Mouse (Mus musculus) neural tube, embryonic 11.5 days (tissue): ENCODE measurements around the gene Muc1. TPM values are rescaled to one million over a fixed set of nuclear protein-coding genes. Genes with fewer than 3 reads are reported as not detected.
A peak's percentile ranks its signal among the peaks of the same experiment; 100 is the strongest.

Experiments used
- ATAC-seq: fragments of 200-750 bp; cut with Nextera tagmentation; 2 replicates; pipeline ENCODE4 v1.8.0; 2017; ENCODE audit warnings: moderate number of reproducible peaks, mild to moderate bottlenecking, moderate TSS enrichment, moderate library complexity; ENCODE audit not compliant: insufficient read depth, low FRiP score, low TSS enrichment
- DNase-seq: peaks from one replicate; pipeline ENCODE4 v3.0.0-alpha.2; 2015; ENCODE audit warnings: low spot score
- H3K27ac ChIP-seq: fragments of 300-500 bp; sonication (generic); 2 replicates; pipeline ENCODE4 v1.5.1; 2014; ENCODE audit warnings: low read depth, mild to moderate bottlenecking, low read length
- H3K27me3 ChIP-seq: fragments of 300-500 bp; sonication (generic); 2 replicates; pipeline ENCODE4 v1.6.1; 2014; ENCODE audit warnings: mild to moderate bottlenecking, low read length, mixed read lengths; ENCODE audit not compliant: control insufficient read depth, insufficient read depth
- H3K36me3 ChIP-seq: fragments of 300-500 bp; sonication (generic); 2 replicates; pipeline ENCODE4 v1.6.1; 2014; ENCODE audit warnings: mild to moderate bottlenecking, low read length, moderate library complexity, mixed read lengths; ENCODE audit not compliant: control insufficient read depth, insufficient read depth
- H3K4me1 ChIP-seq: fragments of 300-500 bp; sonication (generic); 2 replicates; pipeline ENCODE4 v1.6.1; 2014; ENCODE audit warnings: low read length, mixed read lengths; ENCODE audit not compliant: control insufficient read depth, insufficient read depth
- H3K4me2 ChIP-seq: fragments of 300-500 bp; sonication (generic); 2 replicates; pipeline ENCODE4 v1.6.1; 2014; ENCODE audit warnings: low read depth, mild to moderate bottlenecking, moderate library complexity
- H3K4me3 ChIP-seq: fragments of 300-500 bp; sonication (generic); 2 replicates; pipeline ENCODE4 v1.5.1; 2014; ENCODE audit warnings: low read depth, low read length
- H3K9ac ChIP-seq: fragments of 300-500 bp; sonication (generic); 2 replicates; pipeline ENCODE4 v1.6.1; 2014; ENCODE audit warnings: mild to moderate bottlenecking, low read length
- H3K9me3 ChIP-seq: fragments of 300-500 bp; sonication (generic); 2 replicates; pipeline ENCODE4 v1.6.1; 2016; ENCODE audit warnings: low read length; ENCODE audit not compliant: control insufficient read depth
- WGBS: fragments of 180-500 bp; shearing (Covaris S2); extraction: QIAGEN DNeasy Blood & Tissue Kit; methylation state at CpG from one replicate; pipeline ENCODE4 v1.1.7; 2014; 5-methylcytosine and 5-hydroxymethylcytosine counted together
- polyA plus RNA-seq: library from polyadenylated mRNA; unstranded; fragments of >200 nt; fragmentation: Nextera tagmentation; extraction: Ambion mirVana; gene quantifications from 2 replicates; pipeline ENCODE4 v1.2.1, GENCODE M21; 2014

Muc1 gene
- polyA plus RNA-seq, 1 experiment from 2014 or later: 1.8 TPM

GRCm38 (mm10) chr3:89206695-89207094 is 22.2 kb upstream of the Muc1 start:
- Histone ChIP-seq H3K27me3 (no peaks in the 10 kb centered on the region), H3K36me3 (peaks cover 18% of the 10 kb centered on the region), H3K4me2 (no peak overlapping the region), H3K9ac (no peak overlapping the region), H3K4me1 (peaks cover 5% of the 10 kb centered on the region), H3K9me3 (no peaks in the 10 kb centered on the region), H3K4me3 (no peak overlapping the region), H3K27ac (no peak overlapping the region)
- ATAC-seq: no peak
- DNase-seq: no peak
- 96% methylated on average over 2 of the region's 2 CpGs for WGBS

- peaks cover 18% of the 10 kb centered on the region for H3K36me3 ChIP-seq
- 91% methylated on average over 13 of the region's 13 CpGs for WGBS
Observed at GRCm38 (mm10) chr3:89208075-89208657, 20.7 kb upstream of the Muc1 start.

GRCm38 (mm10) chr3:89208736-89209135 is 20.1 kb upstream of the Muc1 start:
- Histone ChIP-seq H3K27ac (no peak overlapping the region), H3K36me3 (peaks cover 18% of the 10 kb centered on the region), H3K4me3 (no peak overlapping the region), H3K4me1 (peaks cover 8% of the 10 kb centered on the region; the same call in 1 of the 2 replicates), H3K4me2 (no peak overlapping the region), H3K9ac (no peak overlapping the region), H3K9me3 (no peaks in the 10 kb centered on the region), H3K27me3 (no peaks in the 10 kb centered on the region)
- ATAC-seq (no peak), DNase-seq (no peak)
- WGBS: 85% methylated on average over 6 of the region's 6 CpGs

More at GRCm38 (mm10) chr3:89208075-89208657, 20.7 kb upstream of the Muc1 start:
- Histone ChIP-seq H3K27ac (no peak overlapping the region), H3K9ac (no peak overlapping the region), H3K4me2 (no peak overlapping the region), H3K9me3 (no peaks in the 10 kb centered on the region), H3K27me3 (no peaks in the 10 kb centered on the region), H3K4me3 (no peak overlapping the region), H3K4me1 (peaks cover 11% of the 10 kb centered on the region)
- DNase-seq: no peak
- no peak for ATAC-seq

- WGBS: 93% methylated on average over 7 of the region's 7 CpGs
- Histone ChIP-seq H3K27ac (no peak overlapping the region), H3K9ac (no peak overlapping the region), H3K9me3 (no peaks in the 10 kb centered on the region), H3K4me2 (no peak overlapping the region), H3K4me3 (no peak overlapping the region), H3K27me3 (no peaks in the 10 kb centered on the region), H3K4me1 (peaks cover 8% of the 10 kb centered on the region; the same call in 1 of the 2 replicates), H3K36me3 (peaks cover 18% of the 10 kb centered on the region)
- DNase-seq (no peak), ATAC-seq (no peak)
Observed at GRCm38 (mm10) chr3:89209731-89210130, 19.1 kb upstream of the Muc1 start.

- H3K4me1 ChIP-seq: peaks cover 9% of the 10 kb centered on the region
- no peak for DNase-seq
- no peak overlapping the region for H3K4me2 ChIP-seq
- no peak overlapping the region for H3K4me3 ChIP-seq
- no peaks in the 10 kb centered on the region for H3K27me3 ChIP-seq
- ATAC-seq: no peak
- H3K9me3 ChIP-seq: no peaks in the 10 kb centered on the region
- H3K27ac ChIP-seq: no peak overlapping the region
- H3K36me3 ChIP-seq: peaks cover 18% of the 10 kb centered on the region
- 92% methylated on average over 13 of the region's 13 CpGs for WGBS
- H3K9ac ChIP-seq: no peak overlapping the region
Observed at GRCm38 (mm10) chr3:89210162-89210561, 18.7 kb upstream of the Muc1 start.

- Histone ChIP-seq H3K4me1 (peaks cover 14% of the 10 kb centered on the region), H3K4me2 (no peak overlapping the region), H3K9me3 (no peaks in the 10 kb centered on the region), H3K27me3 (no peaks in the 10 kb centered on the region), H3K27ac (no peak overlapping the region), H3K4me3 (no peak overlapping the region), H3K36me3 (peaks cover 18% of the 10 kb centered on the region), H3K9ac (no peak overlapping the region)
- 88% methylated on average over 7 of the region's 7 CpGs for WGBS
- no peak for ATAC-seq
- no peak for DNase-seq
Observed at GRCm38 (mm10) chr3:89210731-89211130, 18.1 kb upstream of the Muc1 start.

- no peaks in the 10 kb centered on the region for H3K9me3 ChIP-seq
- ATAC-seq (peak; percentile 88), DNase-seq (peak; percentile 97)
- H3K9ac ChIP-seq: peak overlapping the region; percentile 66
- H3K27ac ChIP-seq: peak overlapping the region; percentile 90
- H3K4me2 ChIP-seq: peak overlapping the region; percentile 55
- peaks cover 18% of the 10 kb centered on the region for H3K4me1 ChIP-seq
- H3K36me3 ChIP-seq: peaks cover 3% of the 10 kb centered on the region
- WGBS: under 1% methylated on average over 69 of the region's 69 CpGs
- H3K27me3 ChIP-seq: no peaks in the 10 kb centered on the region
- peak overlapping the region; percentile 73 for H3K4me3 ChIP-seq
Observed at GRCm38 (mm10) chr3:89213803-89214530, 14.9 kb upstream of the Muc1 start.

- WGBS: under 1% methylated on average over 18 of the region's 19 CpGs
- ATAC-seq (no peak), DNase-seq (peak; percentile 52)
- H3K36me3 ChIP-seq: no peaks in the 10 kb centered on the region; the same call in 1 of the 2 replicates
- peak within 1 kb of the TSS; percentile 55 for H3K4me2 ChIP-seq
- H3K9ac ChIP-seq: peak within 1 kb of the TSS; percentile 66
- H3K27me3 ChIP-seq: no peaks in the 10 kb centered on the region
- H3K4me1 ChIP-seq: peaks cover 18% of the 10 kb centered on the region
- no peaks in the 10 kb centered on the region for H3K9me3 ChIP-seq
- peak within 1 kb of the TSS; percentile 90 for H3K27ac ChIP-seq
- peak within 1 kb of the TSS; percentile 73 for H3K4me3 ChIP-seq
Observed at GRCm38 (mm10) chr3:89214681-89215411, 14.0 kb upstream of the Muc1 start, which contains the start of gene Thbs3. Gene Thbs3, plus strand, starts transcription at chr3:89215180.
